Mouse (Mus musculus) E14TG2a.4 (cell line): ENCODE measurements at regions not wholly inside any gene's neighbourhood (a gene's known extent, or its start where the extent isn't known, plus 50 kb on each side); places are given as distances from the start of the nearest gene placed in this dataset.

Source experiments
- CTCF ChIP-seq: conservative IDR thresholded peaks from 2 replicates; pipeline ENCODE4 v1.5.1; 2014; ENCODE audit warnings: low read length
- NANOG ChIP-seq: IDR thresholded peaks from 2 replicates; pipeline ENCODE4 v1.6.1; 2014; ENCODE audit warnings: borderline replicate concordance, low read length, mixed read lengths
- POU5F1 ChIP-seq: IDR thresholded peaks from 2 replicates; pipeline ENCODE4 v1.6.1; 2014; ENCODE audit warnings: low read length, borderline replicate concordance

- TF ChIP-seq CTCF (no peak), POU5F1 (no peak), NANOG (no peak)
Measured at GRCm38 (mm10) chr11:111904086-111904485, 838.1 kb downstream of the Kcnj2 start.
